Comparison of ENCODE assay signal across 37 mouse cellular contexts in the genomic region with DNA sequence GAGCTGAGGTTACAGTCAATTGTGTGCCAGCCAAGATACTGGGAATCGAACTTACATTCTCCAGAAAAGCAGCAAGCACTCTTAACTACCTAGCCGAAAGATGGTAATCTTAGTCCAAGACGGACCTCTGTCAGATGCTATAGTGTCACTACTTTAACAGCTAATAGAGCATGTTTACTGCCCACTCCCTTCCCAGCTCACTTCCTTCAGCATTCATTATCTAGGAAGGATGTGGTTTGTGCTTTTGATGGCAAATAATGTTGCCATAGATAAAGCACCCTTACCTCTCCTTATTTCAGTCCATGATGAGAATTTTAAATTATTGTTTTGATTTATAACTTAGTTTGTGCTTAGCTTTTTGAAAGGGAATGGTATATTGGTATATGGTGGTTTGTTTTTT. TPM values are rescaled to one million over a fixed set of nuclear protein-coding genes. Genes with fewer than 3 reads are reported as not detected.
"Had no signal": no experiment of that assay in that cellular context is flagged by ENCODE, and none has a peak within 500 bp of the region (broad histone marks: within the 10 kb centered on the region; RNA-seq: fewer than 3 reads in every experiment).

No protein-coding gene starts in this region.

- H3K4me2 ChIP-seq: limb, embryonic 12.5 days; limb, embryonic 13.5 days; limb, embryonic 15.5 days; liver, embryonic 12.5 days; liver, embryonic 13.5 days; liver, embryonic 15.5 days; lung, embryonic 14.5 days; lung, embryonic 15.5 days; midbrain, embryonic 11.5 days; midbrain, embryonic 12.5 days; midbrain, embryonic 13.5 days; midbrain, embryonic 15.5 days; neural tube, embryonic 12.5 days; neural tube, embryonic 13.5 days had no signal

- DNase-seq: left cerebral cortex, postnatal 4 days; liver; liver, embryonic 13.5 days; liver, postnatal 0 days; lung, adult 18-20 months; lung, adult 2 months; lung, embryonic 14.5 days; lung, postnatal 10 days; lung, postnatal 14 days; lung, postnatal 36 days; lung, postnatal 4 days; midbrain, embryonic 14.5 days had no signal

- H3K27ac ChIP-seq: limb, embryonic 10.5 days; limb, embryonic 12.5 days; limb, embryonic 13.5 days; limb, embryonic 15.5 days; liver, embryonic 12.5 days; liver, embryonic 13.5 days; liver, embryonic 14.5 days; liver, embryonic 15.5 days; lung, embryonic 15.5 days; macrophage; midbrain, embryonic 10.5 days; midbrain, embryonic 12.5 days; midbrain, embryonic 13.5 days; midbrain, embryonic 15.5 days; neural tube, embryonic 12.5 days; neural tube, embryonic 13.5 days had no signal

- H3K4me3 ChIP-seq: limb, embryonic 10.5 days; limb, embryonic 12.5 days; limb, embryonic 13.5 days; limb, embryonic 15.5 days; liver, embryonic 12.5 days; liver, embryonic 13.5 days; liver, embryonic 15.5 days; lung, embryonic 15.5 days; megakaryocyte, embryonic 14.5 days; midbrain, embryonic 10.5 days; midbrain, embryonic 12.5 days; midbrain, embryonic 13.5 days; midbrain, embryonic 15.5 days; myocyte; neural tube, embryonic 12.5 days; neural tube, embryonic 13.5 days had no signal

- ATAC-seq: liver, embryonic 12.5 days; liver, postnatal 0 days; lung, postnatal 0 days; midbrain, embryonic 13.5 days; midbrain, embryonic 15.5 days; midbrain, embryonic 16.5 days had no signal

- H3K9me3 ChIP-seq: limb, embryonic 10.5 days; limb, embryonic 12.5 days; limb, embryonic 13.5 days; limb, embryonic 15.5 days; liver, embryonic 12.5 days; liver, embryonic 13.5 days; liver, embryonic 15.5 days; lung, embryonic 15.5 days; megakaryocyte, embryonic 14.5 days; midbrain, embryonic 10.5 days; midbrain, embryonic 12.5 days; midbrain, embryonic 13.5 days; midbrain, embryonic 15.5 days; neural tube, embryonic 12.5 days; neural tube, embryonic 13.5 days had no signal

- H3K27me3 ChIP-seq: limb, embryonic 12.5 days; limb, embryonic 13.5 days; limb, embryonic 15.5 days; liver, embryonic 12.5 days; liver, embryonic 13.5 days; liver, embryonic 15.5 days; lung, embryonic 15.5 days; megakaryocyte, embryonic 14.5 days; midbrain, embryonic 12.5 days; midbrain, embryonic 13.5 days; midbrain, embryonic 15.5 days; neural tube, embryonic 12.5 days; neural tube, embryonic 13.5 days had no signal

- H3K4me1 ChIP-seq: limb, embryonic 10.5 days; limb, embryonic 12.5 days; limb, embryonic 13.5 days; limb, embryonic 15.5 days; liver, embryonic 12.5 days; liver, embryonic 13.5 days; liver, embryonic 15.5 days; lung, embryonic 15.5 days; midbrain, embryonic 10.5 days; midbrain, embryonic 12.5 days; midbrain, embryonic 13.5 days; midbrain, embryonic 15.5 days; neural tube, embryonic 12.5 days; neural tube, embryonic 13.5 days had no signal

- H3K9ac ChIP-seq: limb, embryonic 12.5 days; limb, embryonic 13.5 days; limb, embryonic 15.5 days; liver, embryonic 12.5 days; liver, embryonic 13.5 days; liver, embryonic 14.5 days; liver, embryonic 15.5 days; liver, postnatal 0 days; lung, embryonic 14.5 days; lung, embryonic 15.5 days; midbrain, embryonic 12.5 days; midbrain, embryonic 13.5 days; midbrain, embryonic 15.5 days; neural tube, embryonic 12.5 days; neural tube, embryonic 13.5 days had no signal

- H3K36me3 ChIP-seq: limb, embryonic 10.5 days; limb, embryonic 12.5 days; limb, embryonic 13.5 days; limb, embryonic 15.5 days; liver, embryonic 12.5 days; liver, embryonic 13.5 days; liver, embryonic 15.5 days; lung, embryonic 15.5 days; midbrain, embryonic 10.5 days; midbrain, embryonic 12.5 days; midbrain, embryonic 13.5 days; midbrain, embryonic 15.5 days; neural tube, embryonic 12.5 days; neural tube, embryonic 13.5 days had no signal

RNA-seq across cellular contexts. Expression of a gene that starts 27.0 kb away (rescaled TPM):
- total RNA-seq: liver, adult 2 months; megakaryocyte-erythroid progenitor cell, adult 5-6 weeks had no signal
- polyA plus RNA-seq: limb, embryonic 10.5 days; limb, embryonic 11.5 days; liver, adult 2 months; liver, embryonic 15.5 days; liver, embryonic 16.5 days; liver, postnatal 0 days; midbrain, embryonic 13.5 days; midbrain, embryonic 14.5 days; neural tube, embryonic 11.5 days had no signal
